Mouse (Mus musculus) neural tube, embryonic 14.5 days (tissue): ENCODE results near the gene Scfd2. TPM values are rescaled to one million over a fixed set of nuclear protein-coding genes. Genes with fewer than 3 reads are reported as not detected.

Experiments used
- ATAC-seq: fragments of 200-750 bp; cut with Nextera tagmentation; 2 replicates; pipeline ENCODE4 v1.8.0; 2017; ENCODE audit warnings: low read depth, mild to moderate bottlenecking, moderate TSS enrichment, moderate library complexity
- H3K27ac ChIP-seq: fragments of 300-500 bp; sonication (generic); 2 replicates; pipeline ENCODE4 v1.5.1; 2014; ENCODE audit warnings: low read depth, mild to moderate bottlenecking, control low read depth, low read length, moderate library complexity, mixed read lengths
- H3K27me3 ChIP-seq: fragments of 300-500 bp; sonication (generic); 2 replicates; pipeline ENCODE4 v1.6.1; 2014; ENCODE audit warnings: low read length; ENCODE audit not compliant: control insufficient read depth, insufficient read depth
- H3K36me3 ChIP-seq: fragments of 300-500 bp; sonication (generic); 2 replicates; pipeline ENCODE4 v1.6.1; 2014; ENCODE audit warnings: low read length, mixed read lengths; ENCODE audit not compliant: control insufficient read depth, insufficient read depth
- H3K4me1 ChIP-seq: fragments of 300-500 bp; sonication (generic); 2 replicates; pipeline ENCODE4 v1.6.1; 2014; ENCODE audit warnings: low read length; ENCODE audit not compliant: control insufficient read depth, insufficient read depth
- H3K4me2 ChIP-seq: fragments of 300-500 bp; sonication (generic); 2 replicates; pipeline ENCODE4 v1.6.1; 2014; ENCODE audit warnings: mild to moderate bottlenecking, low read depth, low read length, control low read depth
- H3K4me3 ChIP-seq: fragments of 300-500 bp; sonication (generic); 2 replicates; pipeline ENCODE4 v1.5.1; 2014; ENCODE audit warnings: low read depth, low read length, control low read depth, mixed read lengths
- H3K9ac ChIP-seq: fragments of 300-500 bp; sonication (generic); replicated peaks from 2 replicates; pipeline ENCODE4 v1.6.1; 2014; ENCODE audit warnings: low read depth, mild to moderate bottlenecking, control low read depth, low read length, mixed read lengths
- H3K9me3 ChIP-seq: fragments of 300-500 bp; sonication (generic); 2 replicates; pipeline ENCODE4 v1.6.1; 2016; ENCODE audit warnings: low read length; ENCODE audit not compliant: control insufficient read depth
- WGBS: fragments of 180-500 bp; shearing (Covaris S2); extraction: QIAGEN DNeasy Blood & Tissue Kit; methylation state at CpG from one replicate; pipeline ENCODE4 v1.1.7; 2014; 5-methylcytosine and 5-hydroxymethylcytosine counted together
- polyA plus RNA-seq: library from polyadenylated mRNA; unstranded; fragments of >200 nt; fragmentation: Nextera tagmentation; extraction: Ambion mirVana; gene quantifications from 2 replicates; pipeline ENCODE4 v1.2.1, GENCODE M21; 2014

Gene Scfd2
- polyA plus RNA-seq, 1 experiment from 2014 or later, result 18.3 TPM

- no peak for ATAC-seq
- Histone ChIP-seq H3K27me3 (no peaks in the 10 kb centered on the region), H3K9ac (no peak overlapping the region), H3K36me3 (no peaks in the 10 kb centered on the region), H3K9me3 (no peaks in the 10 kb centered on the region), H3K4me1 (no peaks in the 10 kb centered on the region), H3K4me3 (no peak overlapping the region), H3K27ac (no peak overlapping the region), H3K4me2 (no peak overlapping the region)
- 73% methylated on average over 5 of the region's 5 CpGs for WGBS
Measured at GRCm38 (mm10) chr5:74300931-74301330, 230.6 kb downstream of the Scfd2 start.

- no peaks in the 10 kb centered on the region for H3K27me3 ChIP-seq
- no peak overlapping the region for H3K4me2 ChIP-seq
- peak; percentile 46; the same call in 1 of the 2 replicates for ATAC-seq
- H3K4me1 ChIP-seq, result no peaks in the 10 kb centered on the region
- 32% methylated on average over 4 of the region's 4 CpGs for WGBS
- H3K9me3 ChIP-seq, result no peaks in the 10 kb centered on the region
- no peak overlapping the region for H3K9ac ChIP-seq
- H3K4me3 ChIP-seq, result no peak overlapping the region
- H3K27ac ChIP-seq, result no peak overlapping the region
- no peaks in the 10 kb centered on the region for H3K36me3 ChIP-seq
Measured at GRCm38 (mm10) chr5:74300140-74300539, 231.4 kb downstream of the Scfd2 start.

DNA sequence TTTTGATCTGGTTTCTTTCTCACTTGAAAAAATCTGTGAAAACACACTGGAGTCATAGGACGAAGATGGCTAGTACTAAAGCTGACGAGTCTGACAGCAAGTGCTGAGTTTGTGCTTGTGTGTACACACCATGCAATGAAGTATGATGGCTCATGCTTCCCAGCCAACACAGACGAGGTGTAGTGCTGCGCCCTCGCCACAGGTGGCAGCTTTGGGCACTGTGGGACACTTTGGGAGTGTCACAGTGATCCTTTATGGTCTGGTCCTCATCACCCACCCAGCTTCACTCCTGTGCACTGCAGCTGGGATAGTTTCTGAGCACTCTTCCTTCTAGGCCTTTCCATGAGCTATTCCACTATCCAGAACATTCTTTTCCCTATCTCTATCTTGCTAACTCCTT lies 234.4 kb downstream of the Scfd2 start:
- Histone ChIP-seq H3K27ac (no peak overlapping the region), H3K4me2 (no peak overlapping the region), H3K4me3 (no peak overlapping the region), H3K27me3 (no peaks in the 10 kb centered on the region), H3K36me3 (no peaks in the 10 kb centered on the region), H3K9ac (no peak overlapping the region), H3K9me3 (no peaks in the 10 kb centered on the region), H3K4me1 (no peaks in the 10 kb centered on the region)
- WGBS, result 87% methylated on average over 5 of the region's 5 CpGs
- no peak for ATAC-seq

- no peaks in the 10 kb centered on the region for H3K27me3 ChIP-seq
- H3K27ac ChIP-seq, result no peak overlapping the region
- no peaks in the 10 kb centered on the region for H3K4me1 ChIP-seq
- ATAC-seq, result no peak
- H3K36me3 ChIP-seq, result no peaks in the 10 kb centered on the region
- no peaks in the 10 kb centered on the region for H3K9me3 ChIP-seq
- H3K4me2 ChIP-seq, result no peak overlapping the region
- no peak overlapping the region for H3K9ac ChIP-seq
- 53% methylated on average over 5 of the region's 5 CpGs for WGBS
- H3K4me3 ChIP-seq, result no peak overlapping the region
Measured at GRCm38 (mm10) chr5:74296096-74296495, 235.5 kb downstream of the Scfd2 start.

DNA sequence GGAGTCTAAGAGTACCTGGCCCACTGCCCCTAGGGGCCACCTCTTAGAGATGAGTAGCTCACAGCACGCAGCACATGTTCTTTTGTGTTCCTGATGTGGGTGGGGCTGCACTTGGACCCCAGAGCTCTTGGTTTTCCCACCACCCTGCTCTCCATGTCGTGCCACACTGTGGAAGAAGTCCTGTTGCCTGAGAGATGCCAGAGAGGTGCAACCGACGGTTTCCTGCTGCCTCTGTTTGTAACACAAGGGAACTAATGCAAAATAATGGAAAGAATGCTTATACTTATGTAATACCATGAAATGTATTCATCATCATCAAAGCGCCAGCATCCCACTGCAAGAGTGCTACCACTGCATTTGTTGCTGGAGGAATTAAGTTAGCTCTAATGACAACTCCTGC lies 238.0 kb downstream of the Scfd2 start:
- no peaks in the 10 kb centered on the region for H3K9me3 ChIP-seq
- no peak overlapping the region for H3K4me3 ChIP-seq
- 81% methylated on average over 5 of the region's 5 CpGs for WGBS
- H3K4me2 ChIP-seq, result no peak overlapping the region
- no peaks in the 10 kb centered on the region for H3K27me3 ChIP-seq
- H3K4me1 ChIP-seq, result no peaks in the 10 kb centered on the region; the same call in 1 of the 2 replicates
- no peak for ATAC-seq
- H3K27ac ChIP-seq, result no peak overlapping the region
- H3K36me3 ChIP-seq, result no peaks in the 10 kb centered on the region
- H3K9ac ChIP-seq, result no peak overlapping the region

DNA sequence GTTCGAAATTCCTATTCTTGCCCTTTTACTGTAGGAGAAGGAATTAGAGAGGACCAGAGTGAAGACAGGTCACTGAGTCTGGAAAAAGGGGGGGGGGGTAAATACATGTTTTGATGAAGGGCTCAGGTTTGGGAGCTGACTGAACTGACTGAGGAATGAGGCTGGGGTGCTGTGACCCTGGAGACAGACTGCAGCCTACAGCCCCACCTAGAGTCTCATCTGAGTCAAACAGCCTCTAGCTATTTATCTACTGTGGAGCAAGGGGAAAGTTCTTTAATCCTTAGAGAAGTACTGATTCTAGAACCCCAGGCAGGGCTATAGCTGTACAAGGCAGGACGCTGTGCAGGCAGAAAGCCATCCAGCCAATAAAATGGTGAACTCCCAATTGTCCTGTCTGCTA lies 239.5 kb downstream of the Scfd2 start:
- H3K36me3 ChIP-seq, result no peaks in the 10 kb centered on the region
- H3K9ac ChIP-seq, result no peak overlapping the region
- ATAC-seq, result no peak
- H3K27me3 ChIP-seq, result no peaks in the 10 kb centered on the region
- WGBS, result 75% methylated on average over 2 of the region's 2 CpGs
- no peak overlapping the region for H3K27ac ChIP-seq
- H3K4me2 ChIP-seq, result no peak overlapping the region
- H3K9me3 ChIP-seq, result no peaks in the 10 kb centered on the region
- H3K4me3 ChIP-seq, result no peak overlapping the region
- H3K4me1 ChIP-seq, result no peaks in the 10 kb centered on the region; the same call in 1 of the 2 replicates

GRCm38 (mm10) chr5:74291575-74291974 lies 240.0 kb downstream of the Scfd2 start:
- H3K9me3 ChIP-seq, result no peaks in the 10 kb centered on the region
- no peak overlapping the region for H3K4me3 ChIP-seq
- whole genome bisulfite sequencing, result 53% methylated on average over 9 of the region's 9 CpGs
- H3K27ac ChIP-seq, result no peak overlapping the region
- no peak overlapping the region for H3K9ac ChIP-seq
- ATAC-seq, result peak; percentile 51; the same call in 1 of the 2 replicates
- H3K27me3 ChIP-seq, result no peaks in the 10 kb centered on the region
- H3K36me3 ChIP-seq, result no peaks in the 10 kb centered on the region
- no peak overlapping the region for H3K4me2 ChIP-seq
- H3K4me1 ChIP-seq, result no peaks in the 10 kb centered on the region; the same call in 1 of the 2 replicates

DNA sequence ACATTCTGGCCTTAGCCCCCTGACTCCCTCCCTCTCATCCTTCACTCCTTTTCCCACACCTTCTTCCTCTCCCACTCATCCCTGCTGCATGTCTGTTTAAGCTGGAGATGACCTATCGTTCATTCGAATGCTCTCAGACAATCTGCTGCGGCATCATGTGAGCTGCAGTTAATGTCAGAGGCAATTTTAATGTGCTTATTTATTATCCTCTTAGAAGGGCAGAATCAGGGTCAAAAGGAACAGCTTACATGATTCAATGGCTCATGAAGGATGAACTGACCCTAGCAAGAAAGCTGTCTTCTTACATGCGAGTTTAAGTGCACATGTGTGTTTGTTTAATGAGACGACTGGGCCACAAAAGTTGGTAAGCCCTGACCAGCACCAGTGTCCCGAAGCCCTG lies 241.6 kb downstream of the Scfd2 start:
- no peak for ATAC-seq
- WGBS, result 56% methylated on average over 6 of the region's 6 CpGs

GRCm38 (mm10) chr5:74288206-74288605 lies 243.4 kb downstream of the Scfd2 start:
- 76% methylated on average over 2 of the region's 2 CpGs for whole genome bisulfite sequencing
- H3K27ac ChIP-seq, result no peak overlapping the region
- peaks cover 5% of the 10 kb centered on the region; the same call in 1 of the 2 replicates for H3K4me1 ChIP-seq
- no peak overlapping the region for H3K4me3 ChIP-seq
- no peaks in the 10 kb centered on the region for H3K27me3 ChIP-seq
- no peak overlapping the region for H3K9ac ChIP-seq
- H3K9me3 ChIP-seq, result no peaks in the 10 kb centered on the region
- H3K4me2 ChIP-seq, result no peak overlapping the region
- no peaks in the 10 kb centered on the region for H3K36me3 ChIP-seq
- ATAC-seq, result no peak

More for the DNA sequence above, 241.6 kb downstream of the Scfd2 start:
- H3K4me1 ChIP-seq, result peaks cover 5% of the 10 kb centered on the region; the same call in 1 of the 2 replicates
- no peak overlapping the region for H3K9ac ChIP-seq
- H3K4me2 ChIP-seq, result no peak overlapping the region
- H3K36me3 ChIP-seq, result no peaks in the 10 kb centered on the region
- no peak overlapping the region for H3K4me3 ChIP-seq
- H3K27ac ChIP-seq, result no peak overlapping the region
- no peaks in the 10 kb centered on the region for H3K27me3 ChIP-seq
- H3K9me3 ChIP-seq, result no peaks in the 10 kb centered on the region
